Mouse (Mus musculus) kidney, embryonic 15.5 days (tissue): ENCODE data around the gene Slc22a20. TPM values are rescaled to one million over a fixed set of nuclear protein-coding genes. Genes with fewer than 3 reads are reported as not detected.

Experiments
- ATAC-seq: fragments of 200-750 bp; cut with Nextera tagmentation; replicated peaks from 2 replicates; pipeline ENCODE4 v1.8.0; 2017; ENCODE audit warnings: moderate TSS enrichment; ENCODE audit not compliant: low FRiP score
- H3K27ac ChIP-seq: fragments of 300-500 bp; sonication (generic); 2 replicates; pipeline ENCODE4 v1.5.1; 2015; ENCODE audit warnings: mild to moderate bottlenecking, inconsistent platforms
- H3K27me3 ChIP-seq: fragments of 300-500 bp; sonication (generic); 2 replicates; pipeline ENCODE4 v1.6.1; 2015; ENCODE audit warnings: inconsistent platforms
- H3K36me3 ChIP-seq: fragments of 300-500 bp; sonication (generic); 2 replicates; pipeline ENCODE4 v1.6.1; 2015; ENCODE audit warnings: inconsistent platforms
- H3K4me1 ChIP-seq: fragments of 300-500 bp; sonication (generic); 2 replicates; pipeline ENCODE4 v1.6.1; 2015; ENCODE audit warnings: inconsistent platforms
- H3K4me2 ChIP-seq: fragments of 300-500 bp; sonication (generic); 2 replicates; pipeline ENCODE4 v1.6.1; 2015; ENCODE audit warnings: moderate library complexity, mild to moderate bottlenecking, inconsistent platforms
- H3K4me3 ChIP-seq: fragments of 300-500 bp; sonication (generic); replicated peaks from 2 replicates; pipeline ENCODE4 v1.5.1; 2015; ENCODE audit warnings: mild to moderate bottlenecking, inconsistent platforms
- H3K9ac ChIP-seq: fragments of 300-500 bp; sonication (generic); 2 replicates; pipeline ENCODE4 v1.6.1; 2015; ENCODE audit warnings: mild to moderate bottlenecking, inconsistent platforms
- H3K9me3 ChIP-seq: fragments of 300-500 bp; sonication (generic); replicated peaks from 2 replicates; pipeline ENCODE4 v1.6.1; 2016; ENCODE audit warnings: inconsistent platforms
- WGBS: fragments of 180-500 bp; shearing (Covaris S2); methylation state at CpG from one replicate; pipeline ENCODE4 v1.1.7; 2015; ENCODE audit warnings: mixed read lengths; 5-methylcytosine and 5-hydroxymethylcytosine counted together
- polyA plus RNA-seq: library from polyadenylated mRNA; unstranded; fragments of >200 nt; fragmentation: Nextera tagmentation; extraction: Ambion mirVana; gene quantifications from 2 replicates; pipeline ENCODE4 v1.2.1, GENCODE M21; 2015

Gene Slc22a20
- polyA plus RNA-seq, 1 experiment from 2014 or later = not detected

DNA sequence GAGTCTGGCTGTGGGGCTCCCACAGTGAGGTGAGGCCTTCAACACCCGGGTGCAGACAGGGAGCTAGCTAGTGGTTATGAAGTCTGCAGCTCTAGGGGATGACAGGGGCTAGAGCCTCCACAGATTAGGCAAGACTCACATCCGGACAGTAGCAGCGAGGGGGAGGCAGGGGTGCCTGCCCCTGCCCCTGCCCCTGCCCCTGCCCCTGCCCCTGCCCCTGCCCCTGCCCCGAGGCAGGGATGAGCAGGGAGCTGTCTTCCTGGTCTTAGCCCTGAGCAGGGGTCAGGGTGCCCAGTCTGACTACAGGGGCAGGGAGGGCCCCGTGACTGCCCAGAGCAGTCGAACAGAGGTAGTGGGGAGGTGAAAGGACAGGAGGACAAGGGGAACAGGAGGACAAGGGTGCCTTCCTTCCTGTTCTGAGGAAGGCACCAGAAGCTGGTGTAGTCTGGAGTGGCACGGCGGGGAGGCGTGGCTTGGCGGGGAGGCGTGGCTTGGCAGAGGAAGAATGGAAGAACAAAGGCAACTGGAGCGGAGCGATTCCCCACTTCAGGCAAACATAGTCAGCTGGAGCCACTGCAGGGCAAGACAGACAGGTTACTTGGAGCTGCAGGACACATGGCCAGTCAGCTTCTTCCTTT is 3.0 kb upstream of the Slc22a20 start:
- H3K9me3 ChIP-seq = no peaks in the 10 kb centered on the region
- peaks cover 19% of the 10 kb centered on the region for H3K4me1 ChIP-seq
- H3K9ac ChIP-seq = no peak overlapping the region
- ATAC-seq = peak; percentile 62
- H3K27me3 ChIP-seq = no peaks in the 10 kb centered on the region
- H3K36me3 ChIP-seq = 0 out of 2 replicates have a peak, but pooled peaks cover 3% of the 10 kb centered on the region
- peak overlapping the region; percentile 75 for H3K27ac ChIP-seq
- WGBS = 3% methylated on average over 13 of the region's 13 CpGs
- 0 out of 2 replicates have a peak overlapping the region, but pooled peaks have one; percentile 5 for H3K4me3 ChIP-seq
- H3K4me2 ChIP-seq = peak overlapping the region; percentile 50

DNA sequence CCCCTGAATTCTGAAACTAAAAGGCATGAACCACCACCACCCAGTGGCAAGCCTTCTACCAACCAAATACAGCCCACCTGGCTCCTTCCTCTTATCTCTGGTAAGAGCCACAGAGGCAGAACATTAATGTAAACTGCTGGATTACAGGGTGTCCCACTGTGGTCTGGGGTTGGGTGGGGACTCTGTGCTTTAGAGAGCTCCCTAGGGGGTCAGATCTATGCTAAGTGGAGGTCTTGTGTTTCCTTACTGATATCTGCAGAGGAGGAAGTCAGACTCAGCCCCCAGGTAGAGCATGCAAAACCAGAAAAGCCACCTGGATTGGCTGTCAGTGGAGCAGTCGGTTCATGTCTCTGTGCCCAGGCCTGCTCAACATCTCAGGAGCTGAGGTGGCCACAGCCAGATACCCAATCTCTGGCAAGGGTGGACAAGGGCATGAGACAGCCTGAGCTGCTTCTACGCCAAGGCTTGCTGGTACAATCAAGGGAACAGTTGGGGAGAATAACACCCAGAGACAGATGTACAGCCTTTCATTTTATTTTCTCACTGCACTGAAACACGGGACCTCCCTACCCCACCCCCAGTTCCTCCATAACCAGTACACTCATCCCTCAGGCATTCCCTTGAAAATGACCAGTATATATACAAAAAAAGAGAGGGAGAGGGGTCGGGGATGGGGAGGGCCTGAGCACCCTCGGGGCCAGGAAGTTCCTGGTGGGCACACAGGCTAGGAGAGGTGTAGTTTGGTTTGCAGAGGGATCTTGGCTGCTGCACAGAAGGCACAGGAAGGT is 2.3 kb upstream of the Slc22a20 start:
- Histone ChIP-seq H3K36me3 (no peaks in the 10 kb centered on the region), H3K27me3 (no peaks in the 10 kb centered on the region), H3K27ac (peak overlapping the region; percentile 75), H3K4me3 (no peak overlapping the region), H3K4me2 (no peak overlapping the region), H3K9me3 (no peaks in the 10 kb centered on the region), H3K9ac (no peak overlapping the region), H3K4me1 (peaks cover 19% of the 10 kb centered on the region)
- ATAC-seq = no peak
- 66% methylated on average over 5 of the region's 5 CpGs for WGBS

- Histone ChIP-seq H3K9ac (no peak overlapping the region), H3K9me3 (no peaks in the 10 kb centered on the region), H3K4me2 (no peak overlapping the region), H3K27ac (no peak overlapping the region), H3K27me3 (no peaks in the 10 kb centered on the region), H3K36me3 (no peaks in the 10 kb centered on the region), H3K4me3 (no peak overlapping the region), H3K4me1 (no peaks in the 10 kb centered on the region)
- ATAC-seq = no peak
- WGBS = 86% methylated on average over 9 of the region's 9 CpGs
These were observed 5.5 kb downstream of the Slc22a20 start for GRCm38 (mm10) chr19:5980477-5980876.

DNA sequence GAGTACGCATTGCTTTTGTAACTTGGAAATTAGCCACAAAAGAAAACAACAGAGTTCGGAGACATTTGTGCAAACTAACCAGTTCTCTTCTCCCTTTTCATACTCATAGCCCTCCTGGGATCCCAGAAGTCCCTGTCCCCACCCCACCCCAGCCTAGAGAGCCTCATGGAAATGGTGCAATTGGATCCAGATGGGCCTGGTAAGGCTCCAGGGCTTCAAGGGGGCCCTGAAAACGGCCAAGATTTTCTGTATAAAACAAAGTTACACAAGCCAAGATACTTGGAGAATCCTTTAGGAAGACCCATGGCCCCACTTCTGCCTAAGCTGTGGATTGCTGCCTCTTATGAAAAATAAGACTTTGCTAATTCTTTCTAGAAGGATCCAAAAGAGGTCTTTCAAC is 8.2 kb downstream of the Slc22a20 start:
- no peak overlapping the region for H3K4me2 ChIP-seq
- WGBS = 81% methylated on average over 3 of the region's 3 CpGs
- H3K9me3 ChIP-seq = no peaks in the 10 kb centered on the region
- H3K4me1 ChIP-seq = no peaks in the 10 kb centered on the region
- no peak for ATAC-seq
- no peak overlapping the region for H3K4me3 ChIP-seq
- H3K36me3 ChIP-seq = no peaks in the 10 kb centered on the region
- H3K9ac ChIP-seq = no peak overlapping the region
- no peaks in the 10 kb centered on the region for H3K27me3 ChIP-seq
- no peak overlapping the region for H3K27ac ChIP-seq

GRCm38 (mm10) chr19:5975676-5976075 is 10.3 kb downstream of the Slc22a20 start:
- Histone ChIP-seq H3K9me3 (no peaks in the 10 kb centered on the region), H3K27me3 (no peaks in the 10 kb centered on the region), H3K4me1 (no peaks in the 10 kb centered on the region), H3K36me3 (no peaks in the 10 kb centered on the region), H3K4me3 (no peak overlapping the region), H3K9ac (no peak overlapping the region), H3K27ac (no peak overlapping the region), H3K4me2 (no peak overlapping the region)
- 79% methylated on average over 4 of the region's 4 CpGs for WGBS
- ATAC-seq = no peak

DNA sequence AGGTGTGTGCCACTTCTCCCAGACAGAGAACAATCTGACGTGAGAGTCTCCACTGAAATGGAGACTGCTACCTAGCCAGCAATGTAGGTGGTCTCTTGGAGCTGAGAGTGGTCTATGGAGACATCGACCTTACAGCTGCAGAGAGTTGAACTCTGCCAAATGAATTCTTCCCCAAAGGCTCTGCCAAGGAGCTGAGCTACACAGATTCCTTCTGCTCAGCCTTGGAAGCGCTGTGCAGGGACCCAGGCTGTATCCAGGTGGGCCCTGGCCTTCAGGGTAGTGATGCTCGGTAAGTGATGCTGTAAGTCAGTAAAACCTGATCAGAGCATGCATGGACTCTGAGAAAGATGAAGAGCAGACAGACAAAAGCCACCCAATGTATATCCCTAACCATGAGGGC is 10.8 kb downstream of the Slc22a20 start:
- Histone ChIP-seq H3K9ac (no peak overlapping the region), H3K27me3 (no peaks in the 10 kb centered on the region), H3K4me3 (no peak overlapping the region), H3K36me3 (no peaks in the 10 kb centered on the region), H3K9me3 (no peaks in the 10 kb centered on the region), H3K4me2 (no peak overlapping the region), H3K4me1 (no peaks in the 10 kb centered on the region), H3K27ac (no peak overlapping the region)
- ATAC-seq = no peak
- WGBS = 72% methylated on average over 4 of the region's 4 CpGs

DNA sequence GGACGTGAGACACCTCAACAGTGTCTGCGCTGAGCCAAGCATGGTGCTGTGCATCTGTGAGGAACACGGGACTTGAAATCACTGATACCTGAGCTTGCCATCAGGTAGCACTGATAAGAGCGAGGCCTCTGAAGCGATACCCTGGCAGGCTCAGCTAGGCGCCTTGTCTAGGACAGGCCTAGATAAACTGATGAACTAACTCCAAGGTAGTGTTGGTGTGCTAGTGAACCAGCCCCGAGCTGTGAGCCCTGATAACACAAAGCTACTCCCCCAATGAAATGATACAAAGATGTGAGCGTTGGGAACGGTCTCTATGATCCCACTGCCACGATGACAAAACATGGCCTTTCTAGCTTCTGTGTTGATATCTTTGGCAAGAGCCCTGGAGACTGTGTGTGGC is 18.3 kb downstream of the Slc22a20 start:
- Histone ChIP-seq H3K4me1 (peaks cover 18% of the 10 kb centered on the region), H3K27me3 (no peaks in the 10 kb centered on the region), H3K9me3 (no peaks in the 10 kb centered on the region), H3K27ac (no peak overlapping the region), H3K4me2 (no peak overlapping the region), H3K4me3 (no peak overlapping the region), H3K9ac (no peak overlapping the region), H3K36me3 (no peaks in the 10 kb centered on the region)
- ATAC-seq = no peak
- WGBS = 87% methylated on average over 10 of the region's 10 CpGs

GRCm38 (mm10) chr19:5966786-5967185 is 19.2 kb downstream of the Slc22a20 start:
- ATAC-seq = no peak
- Histone ChIP-seq H3K4me2 (no peak overlapping the region), H3K9me3 (no peaks in the 10 kb centered on the region), H3K4me1 (peaks cover 25% of the 10 kb centered on the region), H3K36me3 (no peaks in the 10 kb centered on the region), H3K9ac (no peak overlapping the region), H3K27ac (no peak overlapping the region), H3K27me3 (no peaks in the 10 kb centered on the region), H3K4me3 (no peak overlapping the region)
- 76% methylated on average over 6 of the region's 6 CpGs for WGBS

GRCm38 (mm10) chr19:5965910-5966309 is 20.0 kb downstream of the Slc22a20 start:
- H3K4me1 ChIP-seq = peaks cover 33% of the 10 kb centered on the region
- no peaks in the 10 kb centered on the region for H3K9me3 ChIP-seq
- no peak overlapping the region for H3K4me2 ChIP-seq
- H3K4me3 ChIP-seq = no peak overlapping the region
- no peak for ATAC-seq
- H3K27me3 ChIP-seq = no peaks in the 10 kb centered on the region
- no peak overlapping the region for H3K27ac ChIP-seq
- WGBS = 85% methylated on average over 2 of the region's 2 CpGs
- H3K9ac ChIP-seq = no peak overlapping the region
- H3K36me3 ChIP-seq = peaks cover 4% of the 10 kb centered on the region

- no peak for ATAC-seq
- H3K4me1 ChIP-seq = peaks cover 34% of the 10 kb centered on the region
- 10% methylated on average over 4 of the region's 4 CpGs for WGBS
- peaks cover 10% of the 10 kb centered on the region for H3K36me3 ChIP-seq
- no peaks in the 10 kb centered on the region for H3K9me3 ChIP-seq
- H3K9ac ChIP-seq = no peak overlapping the region
- H3K27ac ChIP-seq = no peak overlapping the region
- H3K4me2 ChIP-seq = no peak overlapping the region
- H3K4me3 ChIP-seq = no peak overlapping the region
- no peaks in the 10 kb centered on the region for H3K27me3 ChIP-seq
These were observed 20.7 kb downstream of the Slc22a20 start for GRCm38 (mm10) chr19:5965280-5965679.

DNA sequence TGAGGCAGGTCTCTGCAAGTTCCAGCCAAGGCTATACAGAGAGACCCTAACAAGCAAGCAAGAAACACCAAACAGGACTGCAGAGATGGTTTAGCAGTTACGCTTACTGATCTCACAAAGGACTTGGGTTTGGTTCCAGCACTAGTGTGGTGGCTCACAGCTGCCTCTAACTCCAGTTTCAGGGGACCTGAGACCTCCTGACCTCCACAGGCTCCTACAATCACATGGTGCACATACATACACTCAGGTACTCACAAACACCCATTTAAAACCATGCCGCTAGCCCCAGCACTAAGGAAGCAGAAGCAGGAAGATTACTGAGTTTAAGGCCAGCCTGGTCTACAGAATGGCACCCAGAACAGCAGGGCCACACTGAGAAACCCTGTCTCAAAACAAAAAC is 21.1 kb downstream of the Slc22a20 start:
- Histone ChIP-seq H3K9me3 (no peaks in the 10 kb centered on the region), H3K9ac (peak overlapping the region; percentile 64; the same call in 1 of the 2 replicates), H3K4me1 (peaks cover 34% of the 10 kb centered on the region), H3K4me2 (peak overlapping the region; percentile 78), H3K36me3 (peaks cover 14% of the 10 kb centered on the region), H3K4me3 (peak overlapping the region; percentile 62), H3K27ac (peak overlapping the region; percentile 72), H3K27me3 (no peaks in the 10 kb centered on the region)
- no peak for ATAC-seq
- WGBS = 84% methylated on average over 2 of the region's 2 CpGs

GRCm38 (mm10) chr19:5963883-5964562 is 21.9 kb downstream of the Slc22a20 start, which contains the start of gene Pola2:
Gene Pola2 (minus strand): TSS chr19:5964202.
- Histone ChIP-seq H3K9ac (peak within 1 kb of the TSS; percentile 64), H3K36me3 (peaks cover 22% of the 10 kb centered on the region), H3K4me2 (peak within 1 kb of the TSS; percentile 78), H3K9me3 (no peaks in the 10 kb centered on the region), H3K4me3 (peak within 1 kb of the TSS; percentile 62), H3K27me3 (no peaks in the 10 kb centered on the region), H3K27ac (peak within 1 kb of the TSS; percentile 72), H3K4me1 (peaks cover 34% of the 10 kb centered on the region)
- under 1% methylated on average over 50 of the region's 50 CpGs for WGBS
- peak; percentile 82 for ATAC-seq
